Comparison of ENCODE assay signal across 8 mouse cellular contexts in genomic region chr11:107027431-107028274, GRCm38 (mm10). TPM values are rescaled to one million over a fixed set of nuclear protein-coding genes. Genes with fewer than 3 reads are reported as not detected.
DNase-seq lines count a peak whose midpoint lies in the region; ATAC-seq lines count a peak whose summit lies in the region.

No protein-coding gene starts in this region.

- peak overlapping the region; percentile 57 for H3K27ac ChIP-seq in neural tube, embryonic 11.5 days (ENCODE audit: low read depth, low read length)
- H3K27ac ChIP-seq in intestine, embryonic 14.5 days (ENCODE audit: low read depth), result peak overlapping the region; percentile 69
- H3K27ac ChIP-seq in midbrain, embryonic 11.5 days (ENCODE audit: low read depth, low read length), result peak overlapping the region; percentile 41; the same call in 1 of the 2 replicates

- H3K9me3 ChIP-seq in neural tube, embryonic 11.5 days (ENCODE audit: control insufficient read depth, low read length), result no peaks in the 10 kb centered on the region
- H3K9me3 ChIP-seq in intestine, embryonic 14.5 days (ENCODE audit: control insufficient read depth, low read length), result no peaks in the 10 kb centered on the region
- no peaks in the 10 kb centered on the region for H3K9me3 ChIP-seq in midbrain, embryonic 11.5 days (ENCODE audit: control insufficient read depth, low read length)

- WGBS in neural tube, embryonic 11.5 days, result under 1% methylated on average over 101 of the region's 107 CpGs
- under 1% methylated on average over 95 of the region's 107 CpGs for WGBS in intestine, embryonic 14.5 days
- 1% methylated on average over 93 of the region's 107 CpGs for WGBS in midbrain, embryonic 11.5 days

- DNase-seq in neural tube, embryonic 11.5 days (ENCODE audit: low spot score), result peak; percentile 94
- no peak for DNase-seq in neural tube, embryonic 10.5 days (ENCODE audit: extremely low spot score, low spot score)
- DNase-seq in embryo, embryonic 10.5 days (ENCODE audit: low spot score), result peak; percentile 93
- DNase-seq in gastrocnemius, postnatal 14 days, result peak; percentile 87
- DNase-seq in intestine, embryonic 14.5 days (ENCODE audit: low spot score), result peak; percentile 87
- DNase-seq in left cerebral cortex, postnatal 4 days, result peak; percentile 90
- DNase-seq in midbrain, embryonic 11.5 days (ENCODE audit: low spot score, missing footprints), result peak; percentile 99
- peak; percentile 73 for DNase-seq in spleen, adult 12 weeks (ENCODE audit: low spot score)

- H3K4me2 ChIP-seq in neural tube, embryonic 11.5 days (ENCODE audit: low read depth), result peak overlapping the region; percentile 55
- peak overlapping the region; percentile 64 for H3K4me2 ChIP-seq in intestine, embryonic 14.5 days (ENCODE audit: low read length)
- H3K4me2 ChIP-seq in midbrain, embryonic 11.5 days, result peak overlapping the region; percentile 53

- peak; percentile 85 for ATAC-seq in neural tube, embryonic 11.5 days (ENCODE audit: insufficient read depth, low FRiP score, low TSS enrichment)
- ATAC-seq in intestine, embryonic 14.5 days (replicated peaks; ENCODE audit: low FRiP score, low TSS enrichment, low read depth), result peak; percentile 91
- ATAC-seq in midbrain, embryonic 11.5 days (ENCODE audit: low FRiP score), result peak; percentile 91

- intact Hi-C loops in gastrocnemius, postnatal 14 days (cut with DNase I; ENCODE audit: low total_unique reads), result no loop called here
- intact Hi-C loops in left cerebral cortex, postnatal 4 days (cut with DNase I), result no loop called here

- H3K4me3 ChIP-seq in neural tube, embryonic 11.5 days (ENCODE audit: low read depth, low read length), result peak overlapping the region; percentile 47
- H3K4me3 ChIP-seq in intestine, embryonic 14.5 days (ENCODE audit: low read depth, low read length), result peak overlapping the region; percentile 68
- peak overlapping the region; percentile 56 for H3K4me3 ChIP-seq in midbrain, embryonic 11.5 days (ENCODE audit: low read depth, low read length)

- no peaks in the 10 kb centered on the region for H3K27me3 ChIP-seq in neural tube, embryonic 11.5 days (ENCODE audit: control insufficient read depth, insufficient read depth, low read length)
- peaks cover 3% of the 10 kb centered on the region; the same call in 1 of the 2 replicates for H3K27me3 ChIP-seq in intestine, embryonic 14.5 days (replicated peaks; ENCODE audit: control insufficient read depth, insufficient read depth, low read length)
- H3K27me3 ChIP-seq in midbrain, embryonic 11.5 days (ENCODE audit: control insufficient read depth, insufficient read depth, low read length), result peaks cover 2% of the 10 kb centered on the region; the same call in 1 of the 2 replicates

- no peaks in the 10 kb centered on the region for H3K36me3 ChIP-seq in neural tube, embryonic 11.5 days (ENCODE audit: control insufficient read depth, insufficient read depth, low read length)
- H3K36me3 ChIP-seq in intestine, embryonic 14.5 days (ENCODE audit: control insufficient read depth, insufficient read depth, low read length), result no peaks in the 10 kb centered on the region
- H3K36me3 ChIP-seq in midbrain, embryonic 11.5 days (ENCODE audit: control insufficient read depth, insufficient read depth, low read length), result no peaks in the 10 kb centered on the region

- peak overlapping the region; percentile 61 for H3K9ac ChIP-seq in neural tube, embryonic 11.5 days (ENCODE audit: low read length)
- H3K9ac ChIP-seq in intestine, embryonic 14.5 days (ENCODE audit: low read length), result peak overlapping the region; percentile 61
- peak overlapping the region; percentile 70 for H3K9ac ChIP-seq in midbrain, embryonic 11.5 days (ENCODE audit: low read length)

- H3K4me1 ChIP-seq in neural tube, embryonic 11.5 days (ENCODE audit: control insufficient read depth, insufficient read depth, low read length), result peaks cover 12% of the 10 kb centered on the region
- H3K4me1 ChIP-seq in intestine, embryonic 14.5 days (replicated peaks; ENCODE audit: control insufficient read depth, insufficient read depth, low read length), result peaks cover 14% of the 10 kb centered on the region
- H3K4me1 ChIP-seq in midbrain, embryonic 11.5 days (ENCODE audit: control insufficient read depth, insufficient read depth, low read length), result peaks cover 25% of the 10 kb centered on the region

RNA-seq across cellular contexts. Expression of gene 1810010H24Rik, which starts 2.2 kb away (rescaled TPM):
- polyA plus RNA-seq in neural tube, embryonic 11.5 days (2014; fragmentation: Nextera tagmentation; extraction: Ambion mirVana), result 3.5 and 4.5 TPM in 2 replicates
- total RNA-seq in gastrocnemius, postnatal 14 days (2021), result 1 to 10 TPM; 1.4 to 2.1 TPM
- polyA plus RNA-seq in intestine, embryonic 14.5 days (2014; fragmentation: Nextera tagmentation; extraction: Ambion mirVana), result 1.8 and 2.9 TPM in 2 replicates
- total RNA-seq in left cerebral cortex, postnatal 4 days (2021), result 1 to 10 TPM; 4.2 to 4.7 TPM
- 3.6 and 4.1 TPM in 2 replicates for polyA plus RNA-seq in midbrain, embryonic 11.5 days (2014; fragmentation: Nextera tagmentation; extraction: Ambion mirVana)

RNA-seq across cellular contexts. Expression of gene Kpna2, which starts 28.3 kb away (rescaled TPM):
- polyA plus RNA-seq in neural tube, embryonic 11.5 days (2014; fragmentation: Nextera tagmentation; extraction: Ambion mirVana), result 632 and 636 TPM in 2 replicates
- total RNA-seq in gastrocnemius, postnatal 14 days (2021), result 10 to 100 TPM; 12.3 to 21.9 TPM
- 416 and 452 TPM in 2 replicates for polyA plus RNA-seq in intestine, embryonic 14.5 days (2014; fragmentation: Nextera tagmentation; extraction: Ambion mirVana)
- 10 to 100 TPM; 43.4 to 53.2 TPM for total RNA-seq in left cerebral cortex, postnatal 4 days (2021)
- polyA plus RNA-seq in midbrain, embryonic 11.5 days (2014; fragmentation: Nextera tagmentation; extraction: Ambion mirVana), result 740 and 767 TPM in 2 replicates
